Mouse (Mus musculus): ENCODE measurements around the gene Tgfb3.

GRCm38 (mm10) chr12:86010656-86011055, 68.2 kb downstream of the Tgfb3 start:
- TF ChIP-seq CTCF (IDR thresholded peaks at IDR 0.05; ENCODE audit: extremely low read depth, insufficient read length, insufficient replicate concordance, low read depth, low read length) = no peak
- TF ChIP-seq POLR2A (IDR thresholded peaks at IDR 0.05; ENCODE audit: low read depth, low read length) = no peak

Data from small intestine, adult 2 months (tissue).